Mouse (Mus musculus): ENCODE results near the gene Fn3krp. TPM values are rescaled to one million over a fixed set of nuclear protein-coding genes. Genes with fewer than 3 reads are reported as not detected.

Fn3krp gene
- polyA plus RNA-seq, 1 experiment, result 19.6 TPM

- H3K36me3 ChIP-seq (ENCODE audit: control insufficient read depth, insufficient read depth, low read length), result no peaks in the 10 kb centered on the region
- TF ChIP-seq POLR2A (IDR thresholded peaks at IDR 0.05; ENCODE audit: low read depth, low read length) (no peak), CTCF (conservative IDR thresholded peaks at IDR 0.05; ENCODE audit: insufficient read depth, insufficient read length, low read depth, low read length) (no peak)
- no peak for DNase-seq
- H3K4me1 ChIP-seq (ENCODE audit: control insufficient read depth, insufficient read depth, low read length), result peaks cover 8% of the 10 kb centered on the region; the same call in 1 of the 2 replicates
- 1% methylated on average over 28 of the region's 28 CpGs for WGBS
- no peaks in the 10 kb centered on the region for H3K27me3 ChIP-seq (replicated peaks; ENCODE audit: control insufficient read depth, insufficient read depth, low read length)
- peak overlapping the region; percentile 81 for H3K4me3 ChIP-seq (ENCODE audit: insufficient read depth, low read depth, low read length)
- peak overlapping the region; percentile 68 for H3K27ac ChIP-seq (ENCODE audit: insufficient read depth, low read depth, low read length)
These were observed 462 bp downstream of the Fn3krp start for GRCm38 (mm10) chr11:121421553-121422173.

GRCm38 (mm10) chr11:121433397-121433796 is 12.2 kb downstream of the Fn3krp start:
- H3K27ac ChIP-seq (ENCODE audit: insufficient read depth, low read depth, low read length), result no peak overlapping the region
- 90% methylated on average over 4 of the region's 4 CpGs for WGBS

GRCm38 (mm10) chr11:121434156-121435155 is 13.3 kb downstream of the Fn3krp start, which contains the start of gene Fn3k:
Gene Fn3k, plus strand, starts transcription at chr11:121434913.
- H3K4me1 ChIP-seq (ENCODE audit: control insufficient read depth, insufficient read depth, low read length), result peaks cover 16% of the 10 kb centered on the region; the same call in 1 of the 2 replicates
- peak within 1 kb of the TSS; percentile 73 for H3K4me3 ChIP-seq (ENCODE audit: insufficient read depth, low read depth, low read length)
- no peaks in the 10 kb centered on the region for H3K27me3 ChIP-seq (replicated peaks; ENCODE audit: control insufficient read depth, insufficient read depth, low read length)
- no peaks in the 10 kb centered on the region for H3K36me3 ChIP-seq (ENCODE audit: control insufficient read depth, insufficient read depth, low read length)
- peak; percentile 97 for DNase-seq
- H3K27ac ChIP-seq (ENCODE audit: insufficient read depth, low read depth, low read length), result peak within 1 kb of the TSS; percentile 48
- TF ChIP-seq POLR2A (IDR thresholded peaks at IDR 0.05; ENCODE audit: low read depth, low read length) (peak; percentile 59), CTCF (conservative IDR thresholded peaks at IDR 0.05; ENCODE audit: insufficient read depth, insufficient read length, low read depth, low read length) (no peak)
- WGBS, result 4% methylated on average over 30 of the region's 30 CpGs

More at GRCm38 (mm10) chr11:121433397-121433796, 12.2 kb downstream of the Fn3krp start:
- no peak for DNase-seq
- Histone ChIP-seq H3K4me1 (ENCODE audit: control insufficient read depth, insufficient read depth, low read length) (peaks cover 12% of the 10 kb centered on the region; the same call in 1 of the 2 replicates), H3K4me3 (ENCODE audit: insufficient read depth, low read depth, low read length) (no peak overlapping the region), H3K36me3 (ENCODE audit: control insufficient read depth, insufficient read depth, low read length) (no peaks in the 10 kb centered on the region), H3K27me3 (replicated peaks; ENCODE audit: control insufficient read depth, insufficient read depth, low read length) (no peaks in the 10 kb centered on the region)
- TF ChIP-seq CTCF (conservative IDR thresholded peaks at IDR 0.05; ENCODE audit: insufficient read depth, insufficient read length, low read depth, low read length) (no peak), POLR2A (IDR thresholded peaks at IDR 0.05; ENCODE audit: low read depth, low read length) (no peak)

DNA sequence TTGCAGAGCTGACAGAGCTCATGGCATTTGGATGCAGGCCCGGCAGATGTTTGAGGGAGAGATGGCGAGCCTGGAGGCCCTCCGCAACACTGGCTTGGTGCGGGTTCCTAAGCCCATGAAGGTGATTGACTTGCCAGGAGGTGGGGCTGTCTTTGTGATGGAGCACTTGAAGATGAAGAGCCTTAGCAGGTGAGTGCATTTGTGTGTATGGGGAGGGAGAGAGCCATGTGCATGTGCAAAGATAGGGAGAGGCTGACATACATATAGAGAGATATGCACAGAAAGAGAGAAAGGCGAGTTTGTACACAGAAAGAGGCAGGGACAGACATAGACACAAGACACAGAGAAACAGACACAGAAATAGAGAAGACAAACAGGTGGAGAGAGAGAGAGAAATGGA is 16.0 kb downstream of the Fn3krp start:
- H3K4me1 ChIP-seq (ENCODE audit: control insufficient read depth, insufficient read depth, low read length), result peaks cover 22% of the 10 kb centered on the region
- WGBS, result 85% methylated on average over 5 of the region's 5 CpGs
- H3K27me3 ChIP-seq (replicated peaks; ENCODE audit: control insufficient read depth, insufficient read depth, low read length), result no peaks in the 10 kb centered on the region
- DNase-seq, result no peak
- no peak overlapping the region for H3K4me3 ChIP-seq (ENCODE audit: insufficient read depth, low read depth, low read length)
- H3K27ac ChIP-seq (ENCODE audit: insufficient read depth, low read depth, low read length), result no peak overlapping the region
- no peak for TF ChIP-seq POLR2A (IDR thresholded peaks at IDR 0.05; ENCODE audit: low read depth, low read length)
- no peak for TF ChIP-seq CTCF (conservative IDR thresholded peaks at IDR 0.05; ENCODE audit: insufficient read depth, insufficient read length, low read depth, low read length)
- H3K36me3 ChIP-seq (ENCODE audit: control insufficient read depth, insufficient read depth, low read length), result no peaks in the 10 kb centered on the region

- Histone ChIP-seq H3K27ac (ENCODE audit: insufficient read depth, low read depth, low read length) (no peak overlapping the region), H3K27me3 (replicated peaks; ENCODE audit: control insufficient read depth, insufficient read depth, low read length) (no peaks in the 10 kb centered on the region), H3K36me3 (ENCODE audit: control insufficient read depth, insufficient read depth, low read length) (no peaks in the 10 kb centered on the region), H3K4me1 (ENCODE audit: control insufficient read depth, insufficient read depth, low read length) (peaks cover 22% of the 10 kb centered on the region), H3K4me3 (ENCODE audit: insufficient read depth, low read depth, low read length) (no peak overlapping the region)
- DNase-seq, result peak; percentile 88
- WGBS, result 53% methylated on average over 5 of the region's 5 CpGs
- TF ChIP-seq CTCF (conservative IDR thresholded peaks at IDR 0.05; ENCODE audit: insufficient read depth, insufficient read length, low read depth, low read length) (no peak), POLR2A (IDR thresholded peaks at IDR 0.05; ENCODE audit: low read depth, low read length) (no peak)
These were observed 18.6 kb downstream of the Fn3krp start for GRCm38 (mm10) chr11:121439686-121440292.

DNA sequence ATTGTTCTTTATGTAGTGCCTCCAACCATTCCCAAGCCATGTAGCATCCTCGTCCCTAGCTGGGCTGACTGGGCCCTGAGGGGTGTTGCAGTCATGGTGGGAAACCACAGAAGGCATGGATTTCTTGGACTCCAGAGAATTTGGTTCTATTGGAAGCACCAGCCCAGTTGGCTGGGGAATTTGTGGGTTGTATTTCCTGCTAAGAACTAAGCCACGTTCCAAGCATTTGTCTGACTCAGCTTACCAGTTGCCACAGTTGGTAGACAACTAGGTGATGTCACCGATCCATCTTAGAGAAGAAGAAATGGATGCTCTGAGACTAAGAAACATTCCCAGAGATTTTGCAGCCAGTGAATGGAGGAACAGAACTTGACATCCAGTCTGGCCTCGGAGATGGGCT is 20.5 kb downstream of the Fn3krp start:
- H3K4me1 ChIP-seq (ENCODE audit: control insufficient read depth, insufficient read depth, low read length), result peaks cover 14% of the 10 kb centered on the region
- WGBS, result 96% methylated on average over 4 of the region's 4 CpGs
- no peak for DNase-seq
- no peaks in the 10 kb centered on the region for H3K27me3 ChIP-seq (replicated peaks; ENCODE audit: control insufficient read depth, insufficient read depth, low read length)
- H3K4me3 ChIP-seq (ENCODE audit: insufficient read depth, low read depth, low read length), result no peak overlapping the region
- H3K27ac ChIP-seq (ENCODE audit: insufficient read depth, low read depth, low read length), result no peak overlapping the region
- TF ChIP-seq CTCF (conservative IDR thresholded peaks at IDR 0.05; ENCODE audit: insufficient read depth, insufficient read length, low read depth, low read length), result no peak
- no peak for TF ChIP-seq POLR2A (IDR thresholded peaks at IDR 0.05; ENCODE audit: low read depth, low read length)
- H3K36me3 ChIP-seq (ENCODE audit: control insufficient read depth, insufficient read depth, low read length), result no peaks in the 10 kb centered on the region

Data from kidney, adult 2 months (tissue).